Mouse (Mus musculus) spleen, postnatal 4 days (tissue): ENCODE data around the gene Rgs7bp.

Experiments
- DNase-seq, 2 experiments: peaks; one replicate each; pipeline ENCODE4 v3.0.0; 2022; ENCODE audit warnings: low spot score in 2 of 2

Rgs7bp gene

GRCm38 (mm10) chr13:105054181-105054940 lies at the start of gene Rgs7bp:
Gene Rgs7bp (minus strand): TSS chr13:105054930.
- peak; percentile 28 to 72 for DNase-seq

- no peak for DNase-seq
Measured at GRCm38 (mm10) chr13:105104385-105104784, 49.7 kb upstream of the Rgs7bp start.

DNA sequence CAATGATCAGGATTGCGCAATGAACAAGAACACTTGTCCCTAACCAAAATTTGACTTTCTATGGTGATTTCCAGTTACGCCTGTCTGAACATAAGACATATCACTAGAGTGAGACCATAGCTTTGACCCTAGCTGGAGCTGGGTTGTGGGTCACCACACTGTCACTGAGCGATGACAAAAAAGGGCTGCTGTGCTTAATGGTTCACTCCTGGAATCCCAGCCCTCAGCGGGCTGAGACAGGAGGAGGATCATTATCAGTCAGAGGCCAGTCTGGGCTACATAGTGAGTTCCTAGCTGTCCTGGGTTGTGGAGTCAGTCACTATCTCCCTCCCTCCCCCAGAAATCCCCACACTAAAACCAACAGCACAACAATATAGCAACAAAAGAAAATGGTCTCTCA lies 46.0 kb upstream of the Rgs7bp start:
- DNase-seq: no peak

- no peak for DNase-seq
Measured at GRCm38 (mm10) chr13:105096316-105096715, 41.6 kb upstream of the Rgs7bp start.

GRCm38 (mm10) chr13:105089276-105089675 lies 34.5 kb upstream of the Rgs7bp start:
- no peak for DNase-seq

GRCm38 (mm10) chr13:105081862-105082261 lies 27.1 kb upstream of the Rgs7bp start, which contains the start of gene 4933425L06Rik:
Gene 4933425L06Rik (plus strand): TSS chr13:105082122.
- DNase-seq: no peak

GRCm38 (mm10) chr13:105066890-105067845 lies 12.4 kb upstream of the Rgs7bp start:
- no peak for DNase-seq

DNA sequence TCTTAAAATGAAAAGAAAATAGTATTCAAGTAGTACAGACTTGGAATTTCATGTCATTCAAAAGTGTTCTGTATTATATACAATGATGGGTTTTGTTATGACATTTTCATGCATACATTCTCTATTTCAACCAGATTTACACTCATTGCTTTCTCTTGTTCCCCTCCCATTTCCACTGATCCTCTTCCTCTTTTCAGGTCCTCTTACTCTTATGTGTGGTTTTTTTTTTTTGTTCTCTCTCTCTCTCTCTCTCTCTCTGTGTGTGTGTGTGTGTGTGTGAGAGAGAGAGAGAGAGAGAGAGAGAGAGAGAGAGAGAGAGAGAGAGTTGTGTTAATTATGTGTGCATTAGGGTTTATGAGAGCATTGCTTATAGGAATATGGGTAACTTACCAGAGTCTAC lies 11.4 kb upstream of the Rgs7bp start:
- DNase-seq: no peak

DNA sequence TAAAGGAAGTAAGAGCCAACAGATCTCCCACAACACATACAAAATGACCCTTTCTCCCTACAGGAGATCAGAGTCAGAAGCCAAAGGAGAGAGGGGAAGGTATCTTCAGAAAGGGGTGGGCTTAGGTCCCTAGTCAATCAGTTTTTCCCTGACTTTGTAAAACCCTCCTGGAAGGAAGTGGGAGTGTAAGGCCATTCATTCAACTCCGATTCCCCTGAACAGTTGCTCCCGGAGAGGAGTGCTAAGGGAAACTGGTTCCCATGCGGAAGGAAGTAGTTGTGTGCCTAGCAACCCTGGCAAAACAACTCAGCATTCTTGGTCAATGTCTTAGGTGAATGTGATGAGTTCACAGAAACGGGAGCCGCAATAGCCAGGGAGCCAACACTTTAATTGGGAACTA lies 644 bp upstream of the Rgs7bp start:
- no peak for DNase-seq

GRCm38 (mm10) chr13:105054941-105055309 lies 195 bp upstream of the Rgs7bp start:
- no peak for DNase-seq

GRCm38 (mm10) chr13:105053618-105054017 lies 1.1 kb downstream of the Rgs7bp start:
- DNase-seq: no peak

GRCm38 (mm10) chr13:105051432-105051831 lies 3.3 kb downstream of the Rgs7bp start:
- no peak for DNase-seq

DNA sequence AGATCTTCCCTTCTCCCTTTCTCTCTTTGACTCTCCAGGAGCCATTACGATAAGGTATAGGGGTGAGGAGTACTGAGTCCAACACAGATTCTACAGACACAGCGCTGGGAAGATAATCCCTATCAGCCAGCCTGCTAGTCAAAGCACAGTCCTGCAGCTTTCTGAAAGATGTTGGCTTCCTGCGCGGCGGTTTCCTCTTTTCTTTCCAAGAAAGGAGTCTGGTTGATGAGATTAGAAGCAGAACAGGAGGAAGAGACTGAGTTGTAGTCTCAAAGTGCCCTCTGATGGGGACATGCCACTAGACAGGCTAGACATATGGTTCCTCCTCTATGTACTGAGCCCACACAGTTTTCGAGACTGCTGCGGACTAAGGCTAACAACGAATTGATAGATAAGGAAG lies 6.1 kb downstream of the Rgs7bp start:
- no peak for DNase-seq

DNA sequence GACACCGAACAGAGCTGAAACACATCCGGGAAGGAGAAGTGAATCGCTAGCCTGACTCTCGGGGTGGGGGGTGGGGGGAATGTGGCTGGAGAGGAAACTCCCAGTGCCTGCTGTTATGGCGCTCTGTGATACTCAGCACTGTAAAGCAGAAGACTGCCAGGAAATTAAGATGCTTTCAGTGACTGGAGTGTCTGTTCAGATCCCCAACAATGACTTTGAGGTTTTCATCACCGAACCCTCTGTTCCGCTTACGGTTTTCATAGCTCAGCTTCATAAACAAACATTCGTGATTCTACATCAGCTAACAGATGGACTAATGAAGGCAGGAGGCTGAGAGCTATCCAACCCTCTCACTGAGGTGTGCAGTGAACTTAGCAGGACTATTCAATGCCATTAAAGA lies 7.4 kb downstream of the Rgs7bp start:
- DNase-seq: no peak

DNA sequence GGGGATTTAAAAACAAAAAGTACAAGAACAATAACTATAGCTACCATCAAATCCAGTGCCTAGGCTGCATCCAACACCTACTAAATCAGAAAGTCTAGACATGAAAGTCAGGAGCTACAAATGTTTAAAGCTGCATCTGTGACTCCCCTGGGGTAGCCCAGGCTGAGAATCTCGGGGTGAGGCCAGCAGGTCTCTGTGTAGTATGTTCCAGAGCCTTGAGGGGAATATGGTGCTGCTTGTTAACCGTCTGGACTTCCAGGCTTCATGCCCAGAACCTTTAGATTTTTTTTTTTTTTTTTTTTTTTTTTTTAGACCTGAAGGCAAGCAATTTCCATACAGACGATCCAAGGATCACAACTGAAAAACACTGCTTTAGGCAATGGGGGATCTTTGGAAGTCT lies 10.8 kb downstream of the Rgs7bp start:
- DNase-seq: no peak

DNA sequence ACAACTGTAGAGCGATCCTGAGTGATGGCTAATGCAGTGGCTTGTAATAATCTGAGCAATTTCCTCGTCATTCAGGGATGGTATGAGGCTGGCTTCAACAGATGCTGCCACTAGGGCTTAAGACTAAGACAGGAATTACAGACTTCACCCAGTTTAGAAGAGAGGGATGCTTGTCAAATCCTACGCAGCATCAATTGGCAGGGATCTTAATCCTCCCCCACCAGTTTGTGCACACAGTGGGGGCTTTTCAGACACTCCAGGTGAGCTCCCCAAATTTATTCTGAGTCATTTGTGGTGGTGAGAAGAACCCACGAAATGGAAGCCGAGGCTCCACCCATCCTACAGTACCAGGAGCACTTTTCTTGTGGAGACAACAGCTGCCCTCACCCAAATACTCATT lies 16.4 kb downstream of the Rgs7bp start:
- DNase-seq: no peak

DNA sequence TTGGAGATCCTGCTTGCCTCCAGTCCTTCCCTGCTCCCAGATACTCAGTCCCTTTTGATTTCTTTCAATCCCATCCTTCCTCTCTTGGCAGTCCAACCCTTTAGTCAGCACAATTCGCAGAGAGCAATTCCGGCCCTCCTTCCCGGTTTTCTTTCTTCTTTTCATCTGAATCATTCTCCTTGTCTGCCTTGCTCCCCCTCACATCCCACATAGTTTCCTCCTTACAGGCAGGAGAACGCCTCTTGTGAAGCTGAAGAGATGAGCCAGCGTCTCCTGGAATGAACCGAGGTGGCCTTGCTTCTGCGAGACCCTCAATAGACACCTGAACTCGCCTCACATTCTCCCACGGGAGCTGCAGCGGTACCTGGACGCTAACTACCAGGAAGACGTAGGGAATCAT lies 16.9 kb downstream of the Rgs7bp start:
- DNase-seq: no peak

GRCm38 (mm10) chr13:105031882-105032281 lies 22.8 kb downstream of the Rgs7bp start:
- no peak for DNase-seq

DNA sequence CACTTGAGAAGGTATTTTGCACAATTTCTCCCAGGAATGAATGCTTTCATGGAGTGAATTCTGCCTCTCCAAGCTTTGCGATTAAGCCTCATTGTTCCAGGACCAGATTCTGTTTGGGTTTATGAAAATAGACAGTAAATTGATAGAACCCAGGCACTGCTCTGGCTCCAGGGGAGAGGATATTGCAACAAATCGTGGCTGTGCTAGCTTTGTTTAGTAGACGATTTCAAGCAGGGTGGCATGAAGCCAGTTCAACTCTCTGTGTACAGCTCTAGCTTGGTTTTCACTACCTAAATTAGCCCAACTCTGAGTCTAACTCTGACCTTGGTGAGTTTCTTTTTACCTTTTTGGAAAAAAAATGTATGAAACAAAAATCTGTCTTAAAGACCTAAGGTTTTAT lies 26.5 kb downstream of the Rgs7bp start:
- DNase-seq: no peak

GRCm38 (mm10) chr13:105016577-105016976 lies 38.2 kb downstream of the Rgs7bp start:
- no peak for DNase-seq

DNA sequence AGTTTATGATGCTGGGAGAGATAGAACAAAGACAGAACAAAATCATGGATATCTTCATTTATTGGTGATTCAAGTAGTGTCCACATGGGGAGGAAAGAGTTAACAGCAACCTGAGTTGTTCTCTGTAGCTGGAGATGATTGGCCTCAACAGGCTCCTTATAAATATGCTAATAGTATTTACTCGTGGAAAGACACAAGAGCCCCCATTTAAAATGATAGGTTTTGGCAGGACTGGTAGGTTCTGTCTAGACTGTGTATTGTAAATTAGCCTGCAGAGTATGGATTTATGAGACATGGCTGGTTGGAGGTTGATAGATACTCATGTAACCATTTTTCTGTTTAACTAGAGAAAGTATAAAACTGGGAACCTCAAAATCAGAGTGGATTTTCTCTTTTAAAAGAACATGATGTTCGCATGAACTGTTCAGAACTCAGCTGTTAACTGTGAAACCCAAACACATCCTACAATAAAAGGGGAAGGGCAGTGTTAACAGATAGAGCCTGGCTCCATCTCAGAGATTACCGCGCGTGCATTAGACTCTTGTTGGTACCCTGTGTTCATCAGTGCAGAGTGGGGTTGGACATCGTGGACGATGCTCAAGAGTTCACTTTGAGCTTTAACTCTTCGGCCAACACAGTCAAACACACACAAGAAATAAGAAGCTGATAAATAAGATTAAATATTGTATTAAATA lies 38.9 kb downstream of the Rgs7bp start:
- DNase-seq: no peak

DNA sequence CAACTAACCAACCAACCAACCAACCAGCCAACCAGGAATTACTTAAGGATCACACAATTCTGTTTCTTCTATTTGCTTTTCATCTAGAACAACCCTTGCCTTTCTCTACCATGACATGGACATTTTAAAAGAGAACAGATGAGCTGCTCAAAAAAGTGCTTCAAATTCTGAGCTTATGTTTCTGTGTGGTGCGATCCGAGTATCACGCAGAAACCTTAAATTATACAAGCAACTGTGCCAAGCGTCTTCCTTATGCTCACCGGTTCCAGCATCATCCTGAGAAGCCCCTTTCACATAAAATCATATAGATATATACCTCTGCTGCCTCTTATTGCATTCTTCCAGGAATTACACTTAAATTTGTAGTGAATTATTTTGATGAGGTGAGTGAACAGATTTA lies 43.4 kb downstream of the Rgs7bp start:
- no peak for DNase-seq
